Mouse (Mus musculus) MEL (cell line): ENCODE data around the gene Calcr.
"Not testable (repeated sequence)": the region's sequence is repeated elsewhere in the genome, so short reads cannot be mapped to it uniquely, and the experiment has no call there.

Experiments
- E2F4 ChIP-seq: IDR thresholded peaks from 2 replicates; pipeline ENCODE4 v1.6.1; 2011; ENCODE audit warnings: low read depth, low read length, improper control_type of control experiment, borderline replicate concordance
- POLR2A ChIP-seq, 2 experiments: IDR thresholded peaks; 2 replicates each; pipeline ENCODE4 v1.6.1; 2011 to 2012; ENCODE audit warnings: low read length in 2 of 2, mild to moderate bottlenecking in 2 of 2, control low read depth in 1 of 2, improper control_type of control experiment in 1 of 2, low read depth in 1 of 2, moderate library complexity in 1 of 2; ENCODE audit not compliant: control insufficient read depth in 1 of 2, insufficient read depth in 1 of 2, poor library complexity in 1 of 2

GRCm38 (mm10) chr6:3678286-3678685 is 86.2 kb downstream of the Calcr start:
- not testable (repeated sequence) for TF ChIP-seq E2F4; POLR2A (IDR thresholded peaks at IDR 0.05; ENCODE audit: control insufficient read depth in 1 of 2, insufficient read depth in 1 of 2, low read depth in 1 of 2, low read length in 2 of 2, poor library complexity in 1 of 2)
